Mouse (Mus musculus) brain, adult 2 months (tissue): Measurements from ENCODE around the gene Bax.
"Not testable (repeated sequence)": the region's sequence is repeated elsewhere in the genome, so short reads cannot be mapped to it uniquely, and the experiment has no call there.

Experiments used
- DNase-seq: peaks from one replicate; pipeline ENCODE4 v3.0.0; 2011; ENCODE audit warnings: low read depth, low spot score

Gene Bax

GRCm38 (mm10) chr7:45481374-45481927 is 14.8 kb upstream of the Bax start, which contains the start of gene Tulp2:
Gene Tulp2 (plus strand): TSS chr7:45481877.
- peak; percentile 84 for DNase-seq

- DNase-seq: not testable (repeated sequence)
Observed at GRCm38 (mm10) chr7:45480310-45480709, 13.6 kb upstream of the Bax start.

DNA sequence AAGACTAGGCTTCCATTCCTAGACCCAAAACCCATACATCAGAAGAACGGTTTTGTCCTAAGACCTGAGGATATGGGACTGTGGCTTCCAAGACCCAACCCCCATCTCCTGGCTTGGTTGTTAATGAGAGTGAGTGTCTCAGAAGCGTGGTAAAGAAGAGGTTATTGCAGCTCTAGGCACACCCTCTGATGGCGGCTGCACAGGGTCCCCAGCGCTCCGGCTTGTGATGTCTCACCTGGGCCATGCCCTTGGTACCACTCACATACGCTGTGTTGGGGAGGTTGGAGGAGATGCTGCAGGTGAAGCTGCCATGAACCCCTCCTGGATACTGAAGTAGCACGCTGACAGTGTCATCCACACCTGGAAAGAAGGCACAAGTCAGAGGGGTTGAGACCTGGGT is 12.1 kb upstream of the Bax start:
- no peak for DNase-seq

DNA sequence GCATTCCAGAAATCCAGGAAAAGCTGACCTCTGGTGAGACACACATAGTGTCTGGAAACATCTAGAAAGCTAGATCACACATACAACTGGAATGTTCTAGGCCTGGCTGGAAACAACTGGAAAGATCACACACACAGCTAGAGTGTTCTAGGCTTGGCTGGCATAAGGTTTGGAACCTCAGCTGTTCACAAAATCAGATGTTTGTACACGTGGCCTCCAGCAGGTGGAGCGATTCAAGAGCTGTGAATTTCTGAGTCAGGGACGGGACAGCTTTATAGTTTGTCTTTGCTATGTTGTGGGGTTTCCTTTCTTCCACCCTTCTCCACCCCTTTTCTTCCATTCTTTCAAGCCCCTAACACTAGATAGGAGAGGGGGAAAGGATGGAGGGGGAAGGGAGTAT is 10.3 kb upstream of the Bax start:
- DNase-seq: peak; percentile 88

GRCm38 (mm10) chr7:45476453-45476852 is 9.8 kb upstream of the Bax start:
- DNase-seq: no peak

GRCm38 (mm10) chr7:45475291-45475969 is 8.7 kb upstream of the Bax start:
- peak; percentile 82 for DNase-seq

- DNase-seq: peak; percentile 90
Observed at GRCm38 (mm10) chr7:45470869-45471268, 4.2 kb upstream of the Bax start.

GRCm38 (mm10) chr7:45467090-45467670 is 482 bp upstream of the Bax start:
- DNase-seq: no peak

GRCm38 (mm10) chr7:45465549-45465948 is 1.1 kb downstream of the Bax start:
- DNase-seq: peak; percentile 46

DNA sequence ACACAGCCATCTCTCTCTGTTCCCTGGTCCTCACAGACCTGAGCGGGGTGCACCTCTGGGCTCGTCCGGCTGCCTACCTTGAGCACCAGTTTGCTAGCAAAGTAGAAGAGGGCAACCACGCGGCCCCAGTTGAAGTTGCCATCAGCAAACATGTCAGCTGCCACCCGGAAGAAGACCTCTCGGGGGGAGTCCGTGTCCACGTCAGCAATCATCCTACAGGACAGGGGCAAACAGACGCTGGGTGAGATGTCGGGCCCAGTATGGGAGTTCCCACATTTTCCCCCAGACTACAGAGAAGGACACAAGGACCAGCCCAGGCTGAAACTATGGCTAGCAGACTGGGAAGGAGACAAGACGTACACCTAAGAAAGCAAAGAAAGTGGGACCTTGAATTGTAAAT is 1.6 kb downstream of the Bax start:
- DNase-seq: no peak

DNA sequence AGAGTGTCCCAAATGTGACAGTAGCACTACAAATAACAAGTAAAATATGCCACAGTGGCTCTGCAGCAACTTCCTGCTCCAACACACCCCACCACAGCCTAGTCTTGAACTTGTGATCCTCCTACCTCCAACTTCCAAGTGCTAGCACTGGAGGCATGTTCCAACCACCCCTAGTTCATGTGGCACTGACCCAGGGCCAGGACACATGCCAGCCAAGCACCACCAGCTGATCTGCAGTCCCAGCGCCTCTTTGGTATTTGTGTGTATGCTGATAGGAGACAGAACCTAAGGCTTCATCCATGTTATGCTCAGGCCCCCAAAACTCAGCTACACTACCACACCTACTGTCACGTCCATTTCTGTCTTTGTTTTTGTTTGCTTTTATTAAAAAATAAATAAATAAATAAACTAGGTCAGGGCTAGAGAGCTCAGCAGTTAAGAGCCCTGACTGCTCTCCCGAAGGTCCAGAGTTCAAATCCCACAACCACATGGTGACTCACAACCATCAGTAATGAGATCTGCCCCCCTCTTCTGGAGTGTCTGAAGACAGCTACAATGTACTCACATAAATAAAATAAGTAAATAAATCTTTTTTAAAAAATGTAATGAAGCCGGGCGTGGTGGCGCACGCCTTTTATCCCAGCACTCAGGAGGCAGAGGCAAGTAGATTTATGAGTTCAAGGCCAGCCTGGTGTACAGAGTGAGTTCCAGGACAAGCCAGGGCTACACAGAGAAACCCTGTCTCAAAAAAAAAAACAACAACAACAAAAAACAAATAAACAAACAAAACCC is 2.5 kb downstream of the Bax start:
- no peak for DNase-seq

GRCm38 (mm10) chr7:45462868-45463267 is 3.8 kb downstream of the Bax start:
- not testable (repeated sequence) for DNase-seq

GRCm38 (mm10) chr7:45462325-45462724 is 4.4 kb downstream of the Bax start:
- DNase-seq: no peak

GRCm38 (mm10) chr7:45461781-45462180 is 4.9 kb downstream of the Bax start:
- DNase-seq: no peak

DNA sequence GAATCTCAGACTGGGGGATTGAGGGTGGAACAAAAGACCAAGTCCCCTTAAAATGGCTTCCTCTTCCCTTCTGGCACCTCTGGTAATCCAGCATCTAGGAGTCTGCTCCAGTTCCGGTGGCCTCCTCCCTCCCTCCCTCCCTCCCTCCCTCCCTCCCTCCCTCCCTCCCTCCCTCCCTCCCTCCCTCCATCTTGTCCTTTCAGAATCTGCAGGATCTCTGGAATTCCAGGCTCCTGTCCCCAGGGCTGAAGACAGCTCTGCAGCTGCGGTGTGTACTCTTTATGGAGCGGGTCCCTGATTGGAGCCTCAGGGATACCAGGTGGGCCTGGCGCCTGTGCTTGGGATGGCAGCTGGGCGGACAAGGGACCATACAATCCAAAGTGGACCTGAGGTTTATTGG is 5.4 kb downstream of the Bax start:
- DNase-seq: no peak

DNA sequence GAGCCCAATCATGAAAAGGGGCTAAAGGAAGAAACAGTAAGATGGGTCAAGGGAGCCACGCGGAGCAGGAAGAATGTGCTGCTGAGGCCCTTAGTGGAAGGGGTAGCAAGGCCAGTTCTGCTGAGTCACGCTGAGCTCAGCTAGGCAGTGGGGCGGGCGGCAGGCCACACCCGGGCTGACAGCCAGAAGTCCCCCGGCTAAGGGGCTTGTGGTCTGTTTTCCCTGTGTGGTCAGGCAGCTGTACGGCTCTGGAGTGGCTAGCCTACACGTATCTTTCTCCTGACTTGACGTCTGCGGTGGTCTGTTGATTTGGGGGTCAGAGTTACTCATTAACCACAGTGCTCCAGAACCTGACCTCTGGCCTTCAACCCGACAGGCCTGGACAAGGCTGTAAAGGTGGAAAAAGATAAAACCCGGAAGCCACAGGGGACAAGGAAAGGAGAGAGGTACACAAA is 5.8 kb downstream of the Bax start:
- DNase-seq: peak; percentile 62

- no peak for DNase-seq
Observed at GRCm38 (mm10) chr7:45460377-45460776, 6.3 kb downstream of the Bax start.

DNA sequence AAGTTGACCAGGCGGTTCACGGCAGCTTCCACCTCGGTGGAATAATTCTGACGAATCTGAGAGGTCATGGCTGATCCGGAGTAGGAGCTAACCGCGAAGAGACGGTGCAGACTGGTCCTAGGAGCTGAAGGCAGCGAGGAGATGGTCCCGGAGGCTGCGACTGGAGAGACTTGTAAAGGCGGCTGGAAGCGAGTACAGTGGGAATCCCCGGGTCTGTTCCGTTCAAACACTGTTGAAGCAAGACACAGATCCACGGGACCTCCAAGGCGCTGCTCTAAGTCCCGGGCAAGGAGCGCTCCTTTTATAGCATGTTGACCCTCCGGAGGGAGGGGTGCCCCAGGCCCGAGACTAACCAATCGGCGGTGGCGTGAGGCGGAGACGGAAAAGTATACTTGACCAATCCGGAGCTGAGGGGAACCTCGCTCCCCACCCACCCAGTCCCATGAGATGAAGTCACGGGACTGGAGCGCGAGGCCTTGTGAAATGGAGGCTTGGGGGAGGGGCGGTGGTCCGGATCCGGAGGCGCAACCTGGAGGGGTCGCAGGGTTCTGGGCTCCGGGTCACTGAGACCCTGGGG is 7.0 kb downstream of the Bax start, which contains the start of gene Ftl1:
Ftl1 (minus strand) TSS at position 321 of the 577 bp plus-strand sequence.
- DNase-seq: peak; percentile 99

- DNase-seq: peak; percentile 84
Observed at GRCm38 (mm10) chr7:45458748-45459563, 7.7 kb downstream of the Bax start.

DNA sequence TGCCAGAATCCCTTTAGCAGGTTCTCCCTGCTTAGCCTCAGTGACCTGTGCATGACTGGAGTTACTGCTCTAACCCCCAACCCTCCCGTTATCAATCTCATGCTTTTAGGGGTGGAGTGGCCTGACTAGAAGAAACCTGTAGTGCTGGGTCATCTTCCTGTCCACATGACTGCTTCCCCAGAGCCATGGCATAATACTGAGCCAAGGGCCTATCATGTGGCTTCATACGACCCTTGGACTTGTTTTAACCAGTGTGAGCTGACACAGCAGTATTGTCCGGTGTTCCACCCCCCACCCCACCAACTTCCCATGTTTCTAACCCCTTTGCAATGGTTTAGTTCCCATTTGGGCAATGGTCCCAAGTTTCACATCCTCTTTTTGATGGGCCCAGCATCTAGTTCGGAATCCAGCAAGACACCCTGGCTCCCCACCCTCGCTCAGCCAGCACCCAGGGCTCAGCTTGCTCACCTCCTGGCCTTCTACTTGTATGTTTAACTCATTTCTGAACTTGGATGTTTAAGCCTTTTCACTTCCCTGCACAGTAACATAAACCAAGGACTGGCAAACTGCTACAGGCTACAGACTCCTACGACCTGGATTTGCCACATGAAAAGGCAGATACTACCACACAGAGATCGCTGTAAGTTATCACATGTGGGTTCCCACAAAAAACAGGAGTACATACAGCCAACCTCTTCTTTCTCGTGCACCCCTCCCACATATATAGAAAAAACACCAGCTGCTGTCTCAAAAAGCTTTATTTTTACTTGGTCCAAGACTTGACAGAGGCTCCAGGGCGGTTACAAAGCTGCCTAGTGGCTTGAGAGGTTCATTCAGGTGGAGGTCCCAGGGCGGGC is 9.3 kb downstream of the Bax start:
- DNase-seq: peak; percentile 67
